Mouse (Mus musculus) small intestine, adult 2 months (tissue): Measurements from ENCODE around the gene Cryba4. TPM values are rescaled to one million over a fixed set of nuclear protein-coding genes. Genes with fewer than 3 reads are reported as not detected.

Source experiments
- H3K27ac ChIP-seq: fragments of 200-500 bp; 2 replicates; pipeline ENCODE4 v1.5.1; 2012; ENCODE audit warnings: low read depth, low read length, control low read depth, inconsistent platforms; ENCODE audit not compliant: insufficient read depth
- H3K27me3 ChIP-seq: fragments of 200-500 bp; 2 replicates; pipeline ENCODE4 v1.6.1; 2012; ENCODE audit warnings: mild to moderate bottlenecking, moderate library complexity, low read length, inconsistent platforms; ENCODE audit not compliant: control insufficient read depth, insufficient read depth
- H3K36me3 ChIP-seq: fragments of 200-500 bp; 2 replicates; pipeline ENCODE4 v1.6.1; 2012; ENCODE audit warnings: mild to moderate bottlenecking, low read length, control low read depth, inconsistent platforms; ENCODE audit not compliant: control insufficient read depth, insufficient read depth
- H3K4me1 ChIP-seq: fragments of 200-500 bp; 2 replicates; pipeline ENCODE4 v1.6.1; 2012; ENCODE audit warnings: low read length, inconsistent platforms, mixed read lengths; ENCODE audit not compliant: control insufficient read depth, insufficient read depth, insufficient read length
- H3K4me3 ChIP-seq: fragments of 200-500 bp; 2 replicates; pipeline ENCODE4 v1.5.1; 2012; ENCODE audit warnings: low read depth, mild to moderate bottlenecking, control low read depth, inconsistent platforms, low read length, moderate library complexity
- CTCF ChIP-seq: fragments of 200-500 bp; IDR thresholded peaks from 2 replicates; pipeline ENCODE4 v1.5.1; 2012; ENCODE audit warnings: low read depth, mild to moderate bottlenecking, control low read depth, inconsistent platforms, low read length, moderate library complexity, mixed read lengths; ENCODE audit not compliant: insufficient replicate concordance, insufficient read length; ENCODE audit errors: extremely low read depth
- POLR2A ChIP-seq: fragments of 200-500 bp; IDR thresholded peaks from 2 replicates; pipeline ENCODE4 v1.6.1; 2012; ENCODE audit warnings: low read depth, mild to moderate bottlenecking, control low read depth, inconsistent platforms, low read length, moderate library complexity
- WGBS: fragments of 180-500 bp; shearing (Covaris S2); methylation state at CpG from one replicate; pipeline ENCODE4 v1.1.7; 2018; 5-methylcytosine and 5-hydroxymethylcytosine counted together
- polyA plus RNA-seq: library from polyadenylated mRNA; depleted of rRNA; stranded (reverse); fragments of >200 nt; gene quantifications from 2 replicates; pipeline ENCODE4 v1.2.3, GENCODE M21; 2012

The Cryba4 gene
- polyA plus RNA-seq, 1 experiment = 2.2 TPM

- Histone ChIP-seq H3K36me3 (no peaks in the 10 kb centered on the region), H3K4me3 (no peak overlapping the region), H3K27ac (peak overlapping the region; percentile 10; the same call in 1 of the 2 replicates), H3K4me1 (peaks cover 25% of the 10 kb centered on the region), H3K27me3 (no peaks in the 10 kb centered on the region)
- WGBS = 73% methylated on average over 15 of the region's 15 CpGs
- TF ChIP-seq POLR2A = no peak
- no peak for TF ChIP-seq CTCF
Measured at GRCm38 (mm10) chr5:112280863-112281660, 28.7 kb upstream of the Cryba4 start.

DNA sequence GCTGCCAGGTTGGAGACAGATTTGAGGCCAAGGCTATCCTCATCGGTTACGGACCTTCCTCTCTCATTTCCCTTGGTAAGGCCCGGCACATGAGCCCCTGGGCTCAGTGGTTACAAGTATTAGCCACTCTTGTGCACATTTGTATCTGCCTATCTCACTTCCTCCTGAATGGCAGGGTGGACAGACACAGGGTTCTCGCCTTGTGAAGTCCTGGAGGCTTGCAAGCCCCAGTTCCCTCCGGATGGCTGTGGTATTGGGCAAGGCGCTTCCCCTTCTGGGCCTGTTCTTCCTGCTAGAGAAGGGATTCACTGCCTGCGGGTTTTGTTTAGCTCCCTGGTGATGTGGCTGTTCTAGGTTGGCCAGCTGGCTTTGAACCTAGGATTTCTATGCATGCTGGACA lies 27.8 kb upstream of the Cryba4 start:
- Histone ChIP-seq H3K36me3 (no peaks in the 10 kb centered on the region), H3K4me3 (no peak overlapping the region), H3K27me3 (no peaks in the 10 kb centered on the region), H3K4me1 (peaks cover 21% of the 10 kb centered on the region), H3K27ac (peak overlapping the region; percentile 10)
- 83% methylated on average over 7 of the region's 7 CpGs for WGBS
- no peak for TF ChIP-seq POLR2A
- TF ChIP-seq CTCF = no peak

DNA sequence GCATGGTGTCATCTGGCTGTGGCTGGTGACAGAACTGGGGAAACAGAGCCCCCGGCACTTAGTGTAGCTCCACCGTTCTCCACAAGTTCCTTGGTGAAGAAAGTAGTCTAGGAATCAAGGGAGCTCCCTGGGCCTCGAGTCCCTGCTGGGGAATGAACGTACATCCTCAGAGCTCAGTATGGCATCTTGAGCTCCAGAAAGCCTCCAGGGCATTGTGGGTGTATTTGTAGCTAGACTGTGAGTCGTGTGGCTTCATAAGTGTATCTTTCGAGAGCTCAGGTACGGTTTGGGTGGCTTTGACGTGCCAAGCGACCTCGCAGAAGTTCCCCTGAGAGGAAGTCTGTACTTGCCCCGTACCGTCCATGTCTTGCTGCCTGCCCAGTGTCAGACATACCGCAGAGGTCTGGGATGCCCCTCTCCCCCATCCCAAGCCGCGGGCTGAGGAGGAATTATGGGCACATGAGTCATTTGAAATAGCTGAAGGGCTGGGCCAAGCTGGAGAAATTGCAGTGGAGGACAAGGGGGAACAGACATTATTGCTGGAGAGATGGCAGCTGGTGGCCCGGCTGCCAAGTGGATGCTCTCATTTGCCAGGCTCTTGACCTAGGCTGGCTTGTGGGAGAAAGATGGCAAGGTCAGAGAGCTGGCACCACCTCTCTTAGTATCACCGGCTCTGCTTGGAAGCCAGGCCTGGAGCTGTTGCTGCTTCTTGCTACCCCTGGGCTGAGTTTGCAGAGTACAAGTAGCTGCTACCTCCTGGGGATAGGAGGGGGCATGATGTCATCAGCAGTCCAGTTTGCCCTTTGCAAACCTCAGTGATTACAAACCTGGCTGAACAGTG lies 27.1 kb upstream of the Cryba4 start:
- Histone ChIP-seq H3K27me3 (no peaks in the 10 kb centered on the region), H3K4me3 (0 out of 2 replicates have a peak overlapping the region, but pooled peaks have one; percentile 0), H3K36me3 (no peaks in the 10 kb centered on the region), H3K27ac (peak overlapping the region; percentile 10; the same call in 1 of the 2 replicates), H3K4me1 (peaks cover 21% of the 10 kb centered on the region)
- TF ChIP-seq CTCF (no peak), POLR2A (no peak)
- WGBS = 73% methylated on average over 17 of the region's 17 CpGs

- H3K27ac ChIP-seq = 0 out of 2 replicates have a peak overlapping the region, but pooled peaks have one; percentile 14
- no peak for TF ChIP-seq CTCF
- TF ChIP-seq POLR2A = no peak
- H3K27me3 ChIP-seq = no peaks in the 10 kb centered on the region
- H3K36me3 ChIP-seq = no peaks in the 10 kb centered on the region
- peaks cover 19% of the 10 kb centered on the region for H3K4me1 ChIP-seq
- peak overlapping the region; percentile 20 for H3K4me3 ChIP-seq
- 59% methylated on average over 11 of the region's 11 CpGs for WGBS
Measured at GRCm38 (mm10) chr5:112277906-112278470, 25.7 kb upstream of the Cryba4 start.

GRCm38 (mm10) chr5:112276907-112277348 lies 24.6 kb upstream of the Cryba4 start:
- no peaks in the 10 kb centered on the region for H3K36me3 ChIP-seq
- H3K4me1 ChIP-seq = peaks cover 16% of the 10 kb centered on the region; the same call in 1 of the 2 replicates
- peak overlapping the region; percentile 59 for H3K27ac ChIP-seq
- H3K4me3 ChIP-seq = peak overlapping the region; percentile 91
- H3K27me3 ChIP-seq = no peaks in the 10 kb centered on the region
- TF ChIP-seq POLR2A (no peak), CTCF (no peak)
- WGBS = under 1% methylated on average over 24 of the region's 24 CpGs

DNA sequence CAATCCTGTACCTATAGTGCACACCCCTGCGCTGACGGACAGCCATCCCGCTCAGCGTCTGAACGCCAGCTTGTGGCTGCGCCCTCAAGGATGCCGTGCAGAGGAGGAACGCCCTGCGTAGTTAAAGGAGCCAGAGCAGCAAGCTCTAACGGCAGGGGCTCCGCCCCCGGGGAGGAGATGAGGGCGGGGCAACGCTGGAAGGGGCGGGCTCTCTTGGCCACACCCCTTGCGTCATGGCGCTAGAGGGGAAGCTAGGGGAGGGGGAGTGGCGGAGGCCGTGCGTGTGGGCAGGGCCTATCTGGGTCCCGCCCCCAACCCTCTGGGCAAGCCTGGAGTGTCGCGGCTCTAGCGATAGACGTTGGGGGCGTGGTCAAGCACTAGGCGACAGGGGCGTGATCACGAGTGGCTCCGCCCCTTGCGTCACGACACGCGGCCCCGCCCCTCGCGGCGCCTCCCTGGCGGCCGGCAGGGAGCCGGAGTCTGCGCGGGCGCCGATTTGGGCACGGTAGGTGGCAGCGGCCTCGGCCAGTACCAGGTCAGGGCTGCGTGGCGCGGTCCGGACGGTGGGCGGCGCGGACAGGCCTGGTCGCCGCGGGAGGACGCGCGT lies 24.1 kb upstream of the Cryba4 start, which contains the start of gene Tpst2:
TSS of gene Tpst2 (plus strand) at position 425 of the 607 bp plus-strand sequence.
- WGBS = under 1% methylated on average over 62 of the region's 62 CpGs
- H3K27me3 ChIP-seq = no peaks in the 10 kb centered on the region
- peak within 1 kb of the TSS; percentile 59 for H3K27ac ChIP-seq
- no peak for TF ChIP-seq CTCF
- peak; percentile 87 for TF ChIP-seq POLR2A
- peaks cover 17% of the 10 kb centered on the region; the same call in 1 of the 2 replicates for H3K4me1 ChIP-seq
- H3K36me3 ChIP-seq = no peaks in the 10 kb centered on the region
- H3K4me3 ChIP-seq = peak within 1 kb of the TSS; percentile 91
